ENCODE assay signal across 8 mouse cellular contexts in the genomic region with DNA sequence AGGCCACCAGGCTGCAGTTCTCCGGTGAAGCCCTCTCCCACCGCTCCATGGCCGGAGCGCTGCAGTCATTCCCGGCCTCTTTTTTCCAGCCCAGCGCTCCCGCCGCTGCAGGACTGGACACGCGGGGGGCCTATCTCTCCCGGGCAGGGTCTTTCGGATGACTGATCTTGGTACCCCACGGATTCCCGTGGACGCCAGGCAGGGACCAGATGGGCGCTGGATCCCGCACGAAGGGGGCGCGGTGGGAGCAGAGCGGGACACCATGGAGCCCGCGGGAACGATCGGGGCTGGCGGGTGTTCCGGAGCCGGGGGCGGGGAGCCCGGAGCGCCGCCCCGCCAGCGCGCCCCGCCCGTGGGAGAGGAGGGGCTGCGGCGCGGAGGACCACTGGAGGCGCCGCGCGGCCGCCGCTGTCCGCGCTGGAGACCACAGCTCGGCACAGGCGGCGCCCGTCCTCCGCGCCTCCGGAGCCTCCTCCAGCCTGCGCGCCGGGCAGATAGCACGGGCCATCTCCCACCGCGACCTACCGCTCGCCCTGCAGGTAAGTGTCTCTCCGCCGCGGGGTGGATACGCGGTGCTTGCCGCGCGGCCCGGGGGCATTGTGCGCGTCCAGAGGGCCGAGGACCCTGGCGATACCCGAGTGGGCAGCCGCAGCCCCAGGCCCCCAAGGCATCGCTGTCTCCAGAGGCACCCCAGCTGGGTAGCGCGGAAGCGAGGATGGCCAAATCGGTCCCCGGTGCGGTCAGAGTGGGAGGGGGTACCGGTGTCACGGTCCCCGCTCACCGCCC. TPM values are rescaled to one million over a fixed set of nuclear protein-coding genes. Genes with fewer than 3 reads are reported as not detected.
DNase-seq lines count a peak whose midpoint lies in the region; ATAC-seq and TF ChIP-seq lines count a peak whose summit lies in the region.

A gene (plus strand): TSS at position 358 of the 786 bp plus-strand sequence.

- peaks cover 6% of the 10 kb centered on the region; the same call in 1 of the 2 replicates for H3K27me3 ChIP-seq in embryonic facial prominence, embryonic 14.5 days (replicated peaks; ENCODE audit: control insufficient read depth, insufficient read depth, low read length)
- H3K27me3 ChIP-seq in limb, embryonic 14.5 days (ENCODE audit: control insufficient read depth, insufficient read depth, low read length) = no peaks in the 10 kb centered on the region
- H3K27me3 ChIP-seq in midbrain, embryonic 15.5 days (replicated peaks) = peaks cover 20% of the 10 kb centered on the region; the same call in 1 of the 2 replicates
- no peaks in the 10 kb centered on the region for H3K27me3 ChIP-seq in stomach, embryonic 16.5 days (ENCODE audit: control insufficient read depth, insufficient read depth, low read length)

- peak within 1 kb of the TSS; percentile 94 for H3K4me3 ChIP-seq in embryonic facial prominence, embryonic 14.5 days (ENCODE audit: low read depth, low read length)
- peak within 1 kb of the TSS; percentile 93 for H3K4me3 ChIP-seq in limb, embryonic 14.5 days (replicated peaks; ENCODE audit: low read length)
- H3K4me3 ChIP-seq in midbrain, embryonic 15.5 days = peak within 1 kb of the TSS; percentile 90
- peak within 1 kb of the TSS; percentile 90 for H3K4me3 ChIP-seq in stomach, embryonic 16.5 days (replicated peaks; ENCODE audit: low read length)

- peaks cover 10% of the 10 kb centered on the region for H3K4me1 ChIP-seq in embryonic facial prominence, embryonic 14.5 days (ENCODE audit: control insufficient read depth, insufficient read depth, low read length)
- peaks cover 8% of the 10 kb centered on the region for H3K4me1 ChIP-seq in limb, embryonic 14.5 days (ENCODE audit: control insufficient read depth, insufficient read depth, low read length)
- H3K4me1 ChIP-seq in midbrain, embryonic 15.5 days = peaks cover 20% of the 10 kb centered on the region
- H3K4me1 ChIP-seq in stomach, embryonic 16.5 days (ENCODE audit: control insufficient read depth, insufficient read depth, low read length) = no peaks in the 10 kb centered on the region

- H3K4me2 ChIP-seq in embryonic facial prominence, embryonic 14.5 days (ENCODE audit: low read depth, low read length) = peak within 1 kb of the TSS; percentile 94
- peak within 1 kb of the TSS; percentile 77 for H3K4me2 ChIP-seq in limb, embryonic 14.5 days (replicated peaks; ENCODE audit: low read depth, low read length, severe bottlenecking)
- H3K4me2 ChIP-seq in midbrain, embryonic 15.5 days = peak within 1 kb of the TSS; percentile 82
- peak within 1 kb of the TSS; percentile 80 for H3K4me2 ChIP-seq in stomach, embryonic 16.5 days (ENCODE audit: low read depth, low read length)

- peak; percentile 95 for ATAC-seq in embryonic facial prominence, embryonic 14.5 days (ENCODE audit: low read depth)
- peak; percentile 91 for ATAC-seq in limb, embryonic 14.5 days (ENCODE audit: low FRiP score, low read depth)
- peak; percentile 95 for ATAC-seq in midbrain, embryonic 15.5 days (replicated peaks)
- peak; percentile 95 for ATAC-seq in stomach, embryonic 16.5 days (ENCODE audit: insufficient read depth, low FRiP score)

- 0 out of 2 replicates have a peak, but pooled peaks have one; percentile 24 for TF ChIP-seq POLR2A in limb, embryonic 14.5 days (IDR thresholded peaks at IDR 0.05; ENCODE audit: borderline replicate concordance, extremely low read depth, insufficient read depth, insufficient read length)

- H3K36me3 ChIP-seq in embryonic facial prominence, embryonic 14.5 days (ENCODE audit: control insufficient read depth, insufficient read depth, low read length) = no peaks in the 10 kb centered on the region
- no peaks in the 10 kb centered on the region for H3K36me3 ChIP-seq in limb, embryonic 14.5 days (ENCODE audit: control insufficient read depth, insufficient read depth, low read length)
- H3K36me3 ChIP-seq in midbrain, embryonic 15.5 days (replicated peaks) = no peaks in the 10 kb centered on the region
- H3K36me3 ChIP-seq in stomach, embryonic 16.5 days (ENCODE audit: control insufficient read depth, insufficient read depth, low read length) = no peaks in the 10 kb centered on the region

- H3K9me3 ChIP-seq in embryonic facial prominence, embryonic 14.5 days (ENCODE audit: control insufficient read depth, low read length) = no peaks in the 10 kb centered on the region
- no peaks in the 10 kb centered on the region for H3K9me3 ChIP-seq in limb, embryonic 14.5 days (ENCODE audit: control insufficient read depth, low read length)
- H3K9me3 ChIP-seq in midbrain, embryonic 15.5 days = no peaks in the 10 kb centered on the region
- H3K9me3 ChIP-seq in stomach, embryonic 16.5 days (replicated peaks; ENCODE audit: control insufficient read depth, low read length) = no peaks in the 10 kb centered on the region

- peak within 1 kb of the TSS; percentile 79 for H3K27ac ChIP-seq in embryonic facial prominence, embryonic 14.5 days (replicated peaks; ENCODE audit: low read depth, low read length)
- peak within 1 kb of the TSS; percentile 55 for H3K27ac ChIP-seq in limb, embryonic 14.5 days (replicated peaks; ENCODE audit: low read depth, low read length)
- H3K27ac ChIP-seq in midbrain, embryonic 15.5 days = peak within 1 kb of the TSS; percentile 91
- H3K27ac ChIP-seq in stomach, embryonic 16.5 days (ENCODE audit: low read length) = peak within 1 kb of the TSS; percentile 64

- peak; percentile 60 to 68 for DNase-seq in urinary bladder, adult 18-20 months (ENCODE audit: low spot score in 2 of 2)
- DNase-seq in urinary bladder, postnatal 10 days (ENCODE audit: low spot score) = no peak
- peak; percentile 90 for DNase-seq in embryonic facial prominence, embryonic 14.5 days (ENCODE audit: low spot score)
- DNase-seq in heart, adult 9 months (ENCODE audit: low spot score in 2 of 2) = peak; percentile 56 to 59
- DNase-seq in kidney, adult 9 months = peak; percentile 72
- DNase-seq in limb, embryonic 14.5 days (ENCODE audit: low spot score) = peak; percentile 78

- WGBS in embryonic facial prominence, embryonic 14.5 days = under 1% methylated on average over 31 of the region's 89 CpGs
- 1% methylated on average over 39 of the region's 89 CpGs for WGBS in limb, embryonic 14.5 days
- under 1% methylated on average over 88 of the region's 89 CpGs for WGBS in midbrain, embryonic 15.5 days
- under 1% methylated on average over 85 of the region's 89 CpGs for WGBS in stomach, embryonic 16.5 days

- peak within 1 kb of the TSS; percentile 83 for H3K9ac ChIP-seq in embryonic facial prominence, embryonic 14.5 days (ENCODE audit: low read depth, low read length)
- peak within 1 kb of the TSS; percentile 77 for H3K9ac ChIP-seq in limb, embryonic 14.5 days (ENCODE audit: low read depth, low read length, severe bottlenecking)
- H3K9ac ChIP-seq in midbrain, embryonic 15.5 days = peak within 1 kb of the TSS; percentile 98
- H3K9ac ChIP-seq in stomach, embryonic 16.5 days (ENCODE audit: low read length) = peak within 1 kb of the TSS; percentile 89

RNA-seq across cellular contexts. Expression of the gene that starts here (rescaled TPM):
- 11.0 and 11.5 TPM in 2 replicates for polyA plus RNA-seq in embryonic facial prominence, embryonic 14.5 days (2014; fragmentation: Nextera tagmentation; extraction: Ambion mirVana)
- 8.9 and 11.3 TPM in 2 replicates for polyA plus RNA-seq in limb, embryonic 14.5 days (2012; rRNA removed)
- polyA plus RNA-seq in limb, embryonic 14.5 days (2014; fragmentation: Nextera tagmentation; extraction: Ambion mirVana) = 11.5 and 15.1 TPM in 2 replicates
- 21.8 and 24.7 TPM in 2 replicates for polyA plus RNA-seq in midbrain, embryonic 15.5 days (2015; fragmentation: Nextera tagmentation; extraction: Ambion mirVana)
- 8.6 and 9.9 TPM in 2 replicates for polyA plus RNA-seq in stomach, embryonic 16.5 days (2015; fragmentation: Nextera tagmentation; extraction: Ambion mirVana)
